Mouse (Mus musculus): ENCODE data around the gene Uchl3.

GRCm38 (mm10) chr14:101661654-101662412, 8.1 kb downstream of the Uchl3 start:
- TF ChIP-seq CTCF (IDR thresholded peaks at IDR 0.05; ENCODE audit: low read depth) (no peak), EP300 (optimal IDR thresholded peaks at IDR 0.05) (no peak)

All from stomach, postnatal 0 days (tissue).